Mouse (Mus musculus) MEL (cell line): ENCODE results near the gene Churc1. TPM values are rescaled to one million over a fixed set of nuclear protein-coding genes. Genes with fewer than 3 reads are reported as not detected.

Experiments
- DNase-seq: peaks from one replicate; pipeline ENCODE4 v3.0.0; 2011; ENCODE audit warnings: low read depth, low spot score
- H3K27ac ChIP-seq: 2 replicates; pipeline ENCODE4 v1.5.1; 2012; ENCODE audit warnings: low read depth, mild to moderate bottlenecking, control low read depth, low read length, moderate library complexity; ENCODE audit not compliant: control insufficient read depth
- H3K27me3 ChIP-seq, 2 experiments: fragments of 150-350 bp in 1 of 2; sonication (generic) in 1 of 2; 2 replicates each; pipeline ENCODE4 v1.6.1; 2012; ENCODE audit warnings: low read length in 2 of 2, mild to moderate bottlenecking in 2 of 2, improper control_type of control experiment in 1 of 2, moderate library complexity in 1 of 2; ENCODE audit not compliant: insufficient read depth in 2 of 2, control insufficient read depth in 1 of 2
- H3K36me3 ChIP-seq, 2 experiments: 2 replicates each; pipeline ENCODE4 v1.6.1; 2012 to 2014; ENCODE audit warnings: low read length in 2 of 2, improper control_type of control experiment in 1 of 2, inconsistent platforms in 1 of 2, mild to moderate bottlenecking in 1 of 2; ENCODE audit not compliant: insufficient read depth in 2 of 2, control insufficient read depth in 1 of 2
- H3K4me1 ChIP-seq, 2 experiments: fragments of 150-350 bp in 1 of 2; sonication (generic) in 1 of 2; 2 replicates each; pipeline ENCODE4 v1.6.1; 2012; ENCODE audit warnings: low read length in 2 of 2, improper control_type of control experiment in 1 of 2, mild to moderate bottlenecking in 1 of 2; ENCODE audit not compliant: insufficient read depth in 2 of 2, control insufficient read depth in 1 of 2
- H3K4me3 ChIP-seq, 2 experiments: fragments of 150-350 bp in 1 of 2; sonication (generic) in 1 of 2; 2 replicates each; pipeline ENCODE4 v1.5.1; 2012; ENCODE audit warnings: low read depth in 2 of 2, low read length in 2 of 2, mild to moderate bottlenecking in 2 of 2, moderate library complexity in 2 of 2, control low read depth in 1 of 2, improper control_type of control experiment in 1 of 2; ENCODE audit not compliant: control insufficient read depth in 1 of 2, insufficient read depth in 1 of 2
- H3K79me2 ChIP-seq: 2 replicates; pipeline ENCODE4 v1.6.1; 2012; ENCODE audit warnings: mild to moderate bottlenecking, low read length, moderate library complexity; ENCODE audit not compliant: control insufficient read depth, poor library complexity, insufficient read depth
- H3K9ac ChIP-seq: 2 replicates; pipeline ENCODE4 v1.6.1; 2012; ENCODE audit warnings: low read depth, mild to moderate bottlenecking, control low read depth, low read length, moderate library complexity; ENCODE audit not compliant: control insufficient read depth, poor library complexity, severe bottlenecking
- H3K9me3 ChIP-seq: fragments of 150-350 bp; sonication (generic); replicated peaks from 2 replicates; pipeline ENCODE4 v1.6.1; 2012; ENCODE audit warnings: mild to moderate bottlenecking, low read length, improper control_type of control experiment, moderate library complexity; ENCODE audit not compliant: insufficient read depth
- BHLHE40 ChIP-seq: IDR thresholded peaks from 2 replicates; pipeline ENCODE4 v1.6.1; 2012; ENCODE audit warnings: low read depth, mild to moderate bottlenecking, inconsistent platforms, low read length, improper control_type of control experiment, borderline replicate concordance
- CHD2 ChIP-seq: IDR thresholded peaks from 2 replicates; pipeline ENCODE4 v1.6.1; 2011; ENCODE audit warnings: low read length, improper control_type of control experiment
- EP300 ChIP-seq, 2 experiments: IDR thresholded peaks; 2 replicates each; pipeline ENCODE4 v1.6.1; 2011; ENCODE audit warnings: improper control_type of control experiment in 2 of 2, low read length in 2 of 2, low read depth in 1 of 2, mild to moderate bottlenecking in 1 of 2
- GABPA ChIP-seq: IDR thresholded peaks from 2 replicates; pipeline ENCODE4 v1.6.1; 2012; ENCODE audit warnings: low read depth, mild to moderate bottlenecking, inconsistent platforms, low read length, improper control_type of control experiment, moderate library complexity
- GATA1 ChIP-seq: IDR thresholded peaks from 2 replicates; pipeline ENCODE4 v1.6.1; 2011; ENCODE audit warnings: low read depth, low read length, improper control_type of control experiment
- JUND ChIP-seq: IDR thresholded peaks from 2 replicates; pipeline ENCODE4 v1.6.1; 2011; ENCODE audit warnings: low read depth, mild to moderate bottlenecking, improper control_type of control experiment, low read length
- KAT2A ChIP-seq: conservative IDR thresholded peaks from 2 replicates; pipeline ENCODE4 v1.6.1; 2012; ENCODE audit warnings: low read depth, low read length, improper control_type of control experiment, inconsistent platforms
- MAX ChIP-seq: IDR thresholded peaks from 2 replicates; pipeline ENCODE4 v1.6.1; 2011; ENCODE audit warnings: low read length, improper control_type of control experiment
- MAZ ChIP-seq: IDR thresholded peaks from 2 replicates; pipeline ENCODE4 v1.6.1; 2012; ENCODE audit warnings: low read depth, mild to moderate bottlenecking, inconsistent platforms, low read length, improper control_type of control experiment
- MEF2A ChIP-seq: IDR thresholded peaks from 2 replicates; pipeline ENCODE4 v1.6.1; 2014; ENCODE audit warnings: low read depth, mild to moderate bottlenecking, inconsistent platforms, low read length, improper control_type of control experiment; ENCODE audit not compliant: poor library complexity, insufficient replicate concordance, severe bottlenecking; ENCODE audit errors: extremely low read depth
- MYB ChIP-seq: IDR thresholded peaks from 2 replicates; pipeline ENCODE4 v1.6.1; 2011; ENCODE audit warnings: mild to moderate bottlenecking, low read depth, low read length, improper control_type of control experiment
- NELFE ChIP-seq: IDR thresholded peaks from 2 replicates; pipeline ENCODE4 v1.6.1; 2011; ENCODE audit warnings: low read depth, low read length, improper control_type of control experiment
- POLR2A ChIP-seq, 2 experiments: IDR thresholded peaks; 2 replicates each; pipeline ENCODE4 v1.6.1; 2011 to 2012; ENCODE audit warnings: low read length in 2 of 2, mild to moderate bottlenecking in 2 of 2, control low read depth in 1 of 2, improper control_type of control experiment in 1 of 2, low read depth in 1 of 2, moderate library complexity in 1 of 2; ENCODE audit not compliant: control insufficient read depth in 1 of 2, insufficient read depth in 1 of 2, poor library complexity in 1 of 2
- POLR2AphosphoS2 ChIP-seq: IDR thresholded peaks from 2 replicates; pipeline ENCODE4 v1.6.1; 2011; ENCODE audit warnings: low read length, improper control_type of control experiment
- TAL1 ChIP-seq: IDR thresholded peaks from 2 replicates; pipeline ENCODE4 v1.6.1; 2012; ENCODE audit warnings: mild to moderate bottlenecking, inconsistent platforms, low read length, moderate library complexity, mixed read lengths
- TBP ChIP-seq: IDR thresholded peaks from 2 replicates; pipeline ENCODE4 v1.8.0; 2011; ENCODE audit warnings: low read depth, low read length, improper control_type of control experiment
- UBTF ChIP-seq: IDR thresholded peaks from 2 replicates; pipeline ENCODE4 v1.6.1; 2012; ENCODE audit warnings: low read depth, mild to moderate bottlenecking, inconsistent platforms, low read length, improper control_type of control experiment, moderate library complexity, borderline replicate concordance; ENCODE audit not compliant: insufficient read depth
- ZC3H11A ChIP-seq: IDR thresholded peaks from 2 replicates; pipeline ENCODE4 v1.6.1; 2012; ENCODE audit warnings: low read depth, mild to moderate bottlenecking, inconsistent platforms, low read length, improper control_type of control experiment
- ZMIZ1 ChIP-seq: IDR thresholded peaks from 2 replicates; pipeline ENCODE4 v1.6.1; 2012; ENCODE audit warnings: low read depth, mild to moderate bottlenecking, inconsistent platforms, low read length, improper control_type of control experiment, moderate library complexity
- polyA plus RNA-seq, 2 experiments: library from polyadenylated mRNA; stranded (reverse) in 1 of 2; unstranded in 1 of 2; fragments of >175 nt in 1 of 2; fragments of >200 nt in 1 of 2; gene quantifications; 2 replicates each; pipeline versions ENCODE4 v1.2.1 to v1.2.4; 2012; ENCODE audit warnings: low replicate concordance in 2 of 2, low read depth in 1 of 2; ENCODE audit not compliant: insufficient read length in 2 of 2, insufficient read depth in 1 of 2, missing spikeins in 1 of 2
- total RNA-seq: library from RNA; depleted of rRNA; stranded (reverse); fragments of 300-350 nt; gene quantifications from 2 replicates; pipeline ENCODE4 v1.2.3, GENCODE M21; 2012

The Churc1 gene
- total and polyA plus RNA-seq, 3 experiments: 74.9 to 186 TPM; not detected in 1

DNA sequence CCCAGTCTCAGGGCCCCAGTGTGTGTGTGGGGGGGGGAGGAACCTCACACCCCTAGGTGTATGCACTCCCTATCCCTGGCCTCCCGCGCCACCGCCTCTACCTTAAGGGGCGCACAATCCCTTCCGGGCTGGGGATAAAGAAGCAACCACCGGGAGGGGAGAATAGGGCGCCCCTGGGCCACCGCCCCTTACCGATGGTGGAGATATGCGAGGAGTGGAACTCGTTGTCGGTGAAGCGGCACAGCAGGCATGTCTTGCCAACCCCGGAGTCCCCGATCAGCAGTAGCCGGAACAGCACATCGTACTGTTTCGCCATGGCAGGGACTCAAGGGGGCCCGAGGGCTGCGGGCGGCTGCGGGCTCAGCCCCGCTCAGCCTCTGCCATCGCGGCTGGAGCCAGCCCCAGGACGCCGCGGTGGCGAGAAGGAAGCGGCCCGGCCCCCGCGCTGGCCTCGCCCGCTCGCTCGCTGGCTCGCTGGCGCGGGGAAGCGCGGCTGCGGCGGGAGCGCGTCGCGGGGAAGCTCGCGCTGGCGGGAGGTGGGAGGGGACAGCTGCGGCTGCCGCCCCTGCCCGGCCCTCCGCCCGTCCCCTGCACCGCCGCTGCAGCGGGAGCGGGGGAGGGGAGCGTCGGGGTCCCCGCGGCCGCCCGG lies 56.8 kb downstream of the Churc1 start:
- no peaks in the 10 kb centered on the region; the same call in 1 of the 2 replicates for H3K79me2 ChIP-seq
- H3K4me3 ChIP-seq: peak overlapping the region; percentile 59 to 78
- TF ChIP-seq MYB (no peak), BHLHE40 (no peak)
- TF ChIP-seq, all 39 proteins: peak for 0
- H3K27me3 ChIP-seq: peaks cover 1 to 2% of the 10 kb centered on the region in 2 experiments; a peak in 1 of 4 replicates
- peaks cover 0 to 17% of the 10 kb centered on the region in 2 experiments for H3K4me1 ChIP-seq
- no peaks in the 10 kb centered on the region for H3K9me3 ChIP-seq
- H3K27ac ChIP-seq: no peak overlapping the region
- H3K36me3 ChIP-seq: 0 out of 4 replicates have a peak, but pooled peaks cover 0 to 4% of the 10 kb centered on the region in 2 experiments
- peak; percentile 45 for DNase-seq
- H3K9ac ChIP-seq: peak overlapping the region; percentile 61

DNA sequence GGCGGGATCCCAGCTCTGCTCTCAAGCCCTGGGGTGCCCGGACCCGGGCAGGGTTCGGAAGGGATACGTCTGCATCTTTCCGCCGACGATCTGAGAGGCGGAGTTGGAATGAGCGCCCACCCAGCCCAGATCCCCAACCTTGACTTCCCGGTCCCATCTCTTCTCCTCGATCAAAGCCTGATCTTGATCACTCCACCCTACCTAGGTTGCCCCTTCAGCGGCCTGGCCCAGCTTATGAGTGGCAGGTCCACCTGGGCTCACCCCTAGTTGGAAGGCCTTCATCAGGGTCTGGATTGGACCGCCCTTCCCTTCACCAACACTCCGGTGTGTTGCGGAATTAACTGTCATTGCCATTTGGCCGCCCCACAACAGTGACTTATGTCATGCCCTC lies 57.3 kb downstream of the Churc1 start, which contains the start of gene Rab15:
Gene Rab15, minus strand, starts transcription at position 258 of the 391 bp plus-strand sequence.
- H3K4me1 ChIP-seq: peaks cover 0 to 17% of the 10 kb centered on the region in 2 experiments
- no peaks in the 10 kb centered on the region for H3K9me3 ChIP-seq
- H3K27ac ChIP-seq: no peak within 1 kb of the TSS
- H3K36me3 ChIP-seq: 0 out of 4 replicates have a peak, but pooled peaks cover 0 to 4% of the 10 kb centered on the region in 2 experiments
- peak; percentile 16 for DNase-seq
- H3K27me3 ChIP-seq: peaks cover 1 to 5% of the 10 kb centered on the region in 2 experiments; a peak in 2 of 4 replicates
- H3K79me2 ChIP-seq: no peaks in the 10 kb centered on the region; the same call in 1 of the 2 replicates
- peak within 1 kb of the TSS; percentile 59 to 78 for H3K4me3 ChIP-seq
- TF ChIP-seq CHD2 (no peak), UBTF (no peak), POLR2AphosphoS2 (no peak), NELFE (no peak), JUND (no peak), POLR2A (IDR thresholded peaks at IDR 0.05; ENCODE audit: control insufficient read depth in 1 of 2, insufficient read depth in 1 of 2, low read depth in 1 of 2, low read length in 2 of 2, poor library complexity in 1 of 2) (no peak), GABPA (no peak), MYB (no peak), ZC3H11A (no peak), KAT2A (no peak), GATA1 (no peak), ZMIZ1 (no peak), MAX (no peak), EP300 (IDR thresholded peaks at IDR 0.05; ENCODE audit: low read depth in 1 of 2, low read length in 2 of 2) (no peak), MAZ (no peak), TAL1 (no peak), MEF2A (no peak), TBP (no peak)
- H3K9ac ChIP-seq: peak within 1 kb of the TSS; percentile 61
